Mouse (Mus musculus): ENCODE results near the gene G0s2. TPM values are rescaled to one million over a fixed set of nuclear protein-coding genes. Genes with fewer than 3 reads are reported as not detected.

G0s2 gene
- total and polyA plus RNA-seq, 2 experiments from 2014 or later: 5.3 to 5.8 TPM

- ATAC-seq (ENCODE audit: low FRiP score): no peak
- peak; percentile 18 for DNase-seq (ENCODE audit: low spot score)
- Histone ChIP-seq H3K4me3 (ENCODE audit: low read depth, low read length) (no peak overlapping the region), H3K9me3 (ENCODE audit: low read length) (no peaks in the 10 kb centered on the region), H3K4me2 (ENCODE audit: low read depth, low read length, poor library complexity, severe bottlenecking) (no peak overlapping the region), H3K9ac (replicated peaks; ENCODE audit: low read length, poor library complexity, severe bottlenecking) (no peak overlapping the region), H3K36me3 (ENCODE audit: insufficient read depth, low read length) (no peaks in the 10 kb centered on the region), H3K27me3 (ENCODE audit: insufficient read depth, low read length) (no peaks in the 10 kb centered on the region), H3K27ac (ENCODE audit: low read depth, low read length) (no peak overlapping the region), H3K4me1 (ENCODE audit: insufficient read depth, low read length) (no peaks in the 10 kb centered on the region)
- no peak for TF ChIP-seq CTCF (IDR thresholded peaks at IDR 0.05)
- WGBS: 54% methylated on average over 5 of the region's 5 CpGs
These were observed 20.4 kb downstream of the G0s2 start for GRCm38 (mm10) chr1:193252616-193253015.

- DNase-seq (ENCODE audit: low spot score) (no peak), ATAC-seq (ENCODE audit: low FRiP score) (no peak)
- H3K9ac ChIP-seq (replicated peaks; ENCODE audit: low read length, poor library complexity, severe bottlenecking): no peak overlapping the region
- H3K4me3 ChIP-seq (ENCODE audit: low read depth, low read length): no peak overlapping the region
- no peaks in the 10 kb centered on the region for H3K4me1 ChIP-seq (ENCODE audit: insufficient read depth, low read length)
- no peak for TF ChIP-seq CTCF (IDR thresholded peaks at IDR 0.05)
- WGBS: 80% methylated on average over 7 of the region's 7 CpGs
- H3K36me3 ChIP-seq (ENCODE audit: insufficient read depth, low read length): no peaks in the 10 kb centered on the region
- no peaks in the 10 kb centered on the region for H3K27me3 ChIP-seq (ENCODE audit: insufficient read depth, low read length)
- H3K9me3 ChIP-seq (ENCODE audit: low read length): no peaks in the 10 kb centered on the region
- no peak overlapping the region for H3K4me2 ChIP-seq (ENCODE audit: low read depth, low read length, poor library complexity, severe bottlenecking)
- no peak overlapping the region for H3K27ac ChIP-seq (ENCODE audit: low read depth, low read length)
These were observed 21.6 kb downstream of the G0s2 start for GRCm38 (mm10) chr1:193251386-193251785.

- H3K4me2 ChIP-seq (ENCODE audit: low read depth, low read length, poor library complexity, severe bottlenecking): no peak overlapping the region
- no peak overlapping the region for H3K9ac ChIP-seq (replicated peaks; ENCODE audit: low read length, poor library complexity, severe bottlenecking)
- no peak for TF ChIP-seq CTCF (IDR thresholded peaks at IDR 0.05)
- DNase-seq (ENCODE audit: low spot score) (no peak), ATAC-seq (ENCODE audit: low FRiP score) (no peak)
- 86% methylated on average over 2 of the region's 2 CpGs for WGBS
- H3K9me3 ChIP-seq (ENCODE audit: low read length): no peaks in the 10 kb centered on the region
- no peaks in the 10 kb centered on the region for H3K4me1 ChIP-seq (ENCODE audit: insufficient read depth, low read length)
- H3K27me3 ChIP-seq (ENCODE audit: insufficient read depth, low read length): no peaks in the 10 kb centered on the region
- no peak overlapping the region for H3K27ac ChIP-seq (ENCODE audit: low read depth, low read length)
- H3K36me3 ChIP-seq (ENCODE audit: insufficient read depth, low read length): no peaks in the 10 kb centered on the region
- H3K4me3 ChIP-seq (ENCODE audit: low read depth, low read length): no peak overlapping the region
These were observed 23.0 kb downstream of the G0s2 start for GRCm38 (mm10) chr1:193250026-193250425.

GRCm38 (mm10) chr1:193244235-193244634 lies 28.8 kb downstream of the G0s2 start:
- Histone ChIP-seq H3K27me3 (ENCODE audit: insufficient read depth, low read length) (no peaks in the 10 kb centered on the region), H3K27ac (ENCODE audit: low read depth, low read length) (no peak overlapping the region), H3K4me1 (ENCODE audit: insufficient read depth, low read length) (no peaks in the 10 kb centered on the region), H3K36me3 (ENCODE audit: insufficient read depth, low read length) (no peaks in the 10 kb centered on the region), H3K4me2 (ENCODE audit: low read depth, low read length, poor library complexity, severe bottlenecking) (no peak overlapping the region), H3K4me3 (ENCODE audit: low read depth, low read length) (no peak overlapping the region), H3K9ac (replicated peaks; ENCODE audit: low read length, poor library complexity, severe bottlenecking) (no peak overlapping the region), H3K9me3 (ENCODE audit: low read length) (no peaks in the 10 kb centered on the region)
- no peak for TF ChIP-seq CTCF (IDR thresholded peaks at IDR 0.05)
- no peak for ATAC-seq (ENCODE audit: low FRiP score)
- DNase-seq (ENCODE audit: low spot score): no peak
- 75% methylated on average over 6 of the region's 6 CpGs for WGBS

- ATAC-seq (ENCODE audit: low FRiP score) (no peak), DNase-seq (ENCODE audit: low spot score) (no peak)
- Histone ChIP-seq H3K36me3 (ENCODE audit: insufficient read depth, low read length) (no peaks in the 10 kb centered on the region), H3K4me2 (ENCODE audit: low read depth, low read length, poor library complexity, severe bottlenecking) (no peak overlapping the region), H3K27ac (ENCODE audit: low read depth, low read length) (no peak overlapping the region), H3K4me3 (ENCODE audit: low read depth, low read length) (no peak overlapping the region), H3K27me3 (ENCODE audit: insufficient read depth, low read length) (no peaks in the 10 kb centered on the region), H3K9ac (replicated peaks; ENCODE audit: low read length, poor library complexity, severe bottlenecking) (no peak overlapping the region), H3K9me3 (ENCODE audit: low read length) (no peaks in the 10 kb centered on the region), H3K4me1 (ENCODE audit: insufficient read depth, low read length) (no peaks in the 10 kb centered on the region)
- no peak for TF ChIP-seq CTCF (IDR thresholded peaks at IDR 0.05)
- 58% methylated on average over 10 of the region's 10 CpGs for WGBS
These were observed 29.3 kb downstream of the G0s2 start for GRCm38 (mm10) chr1:193243571-193244193.

GRCm38 (mm10) chr1:193242863-193243262 lies 30.2 kb downstream of the G0s2 start:
- no peaks in the 10 kb centered on the region for H3K4me1 ChIP-seq (ENCODE audit: insufficient read depth, low read length)
- H3K4me2 ChIP-seq (ENCODE audit: low read depth, low read length, poor library complexity, severe bottlenecking): no peak overlapping the region
- no peaks in the 10 kb centered on the region for H3K36me3 ChIP-seq (ENCODE audit: insufficient read depth, low read length)
- H3K9me3 ChIP-seq (ENCODE audit: low read length): no peaks in the 10 kb centered on the region
- no peak for DNase-seq (ENCODE audit: low spot score)
- H3K27me3 ChIP-seq (ENCODE audit: insufficient read depth, low read length): no peaks in the 10 kb centered on the region
- no peak overlapping the region for H3K27ac ChIP-seq (ENCODE audit: low read depth, low read length)
- no peak for ATAC-seq (ENCODE audit: low FRiP score)
- 60% methylated on average over 4 of the region's 4 CpGs for WGBS
- H3K4me3 ChIP-seq (ENCODE audit: low read depth, low read length): no peak overlapping the region
- TF ChIP-seq CTCF (IDR thresholded peaks at IDR 0.05): no peak
- no peak overlapping the region for H3K9ac ChIP-seq (replicated peaks; ENCODE audit: low read length, poor library complexity, severe bottlenecking)
